Mouse (Mus musculus) urinary bladder, postnatal 4 days (tissue): Measurements from ENCODE around the gene Rhbdf1.
A peak's percentile ranks its signal among the peaks of the same experiment; 100 is the strongest.

ENCODE experiments used
- DNase-seq, 2 experiments: peaks; one replicate each; pipeline ENCODE4 v3.0.0; 2021 to 2022; ENCODE audit warnings: low spot score in 2 of 2

The Rhbdf1 gene

GRCm38 (mm10) chr11:32238093-32238860, 16.2 kb upstream of the Rhbdf1 start:
- peak in 1 of 2 experiments; percentile 46 for DNase-seq

GRCm38 (mm10) chr11:32237411-32237795, 15.3 kb upstream of the Rhbdf1 start:
- no peak for DNase-seq

GRCm38 (mm10) chr11:32236712-32237410, 14.8 kb upstream of the Rhbdf1 start:
- no peak for DNase-seq

- DNase-seq, result no peak
Measured at GRCm38 (mm10) chr11:32236132-32236531, 14.0 kb upstream of the Rhbdf1 start.

GRCm38 (mm10) chr11:32235646-32236045, 13.5 kb upstream of the Rhbdf1 start:
- peak; percentile 79 to 81 for DNase-seq

GRCm38 (mm10) chr11:32234816-32235485, 12.9 kb upstream of the Rhbdf1 start:
- no peak for DNase-seq

- DNase-seq, result no peak
Measured at GRCm38 (mm10) chr11:32233895-32234294, 11.8 kb upstream of the Rhbdf1 start.

GRCm38 (mm10) chr11:32232848-32233247, 10.7 kb upstream of the Rhbdf1 start:
- peak in 1 of 2 experiments; percentile 56 for DNase-seq

GRCm38 (mm10) chr11:32231125-32231524, 9.0 kb upstream of the Rhbdf1 start:
- no peak for DNase-seq

- DNase-seq, result no peak
Measured at GRCm38 (mm10) chr11:32230220-32230619, 8.1 kb upstream of the Rhbdf1 start.

- no peak for DNase-seq
Measured at GRCm38 (mm10) chr11:32228292-32228845, 6.3 kb upstream of the Rhbdf1 start.

- DNase-seq, result no peak
Measured at GRCm38 (mm10) chr11:32227555-32227954, 5.5 kb upstream of the Rhbdf1 start.

- DNase-seq, result no peak
Measured at GRCm38 (mm10) chr11:32227041-32227440, 4.9 kb upstream of the Rhbdf1 start.

GRCm38 (mm10) chr11:32226124-32226871, 4.2 kb upstream of the Rhbdf1 start, which contains the start of gene Mpg:
Gene Mpg (plus strand): TSS chr11:32226505.
- DNase-seq, result peak; percentile 85 to 86

- DNase-seq, result peak in 1 of 2 experiments; percentile 48
Measured at GRCm38 (mm10) chr11:32225222-32226104, 3.4 kb upstream of the Rhbdf1 start.

- peak; percentile 80 to 87 for DNase-seq
Measured at GRCm38 (mm10) chr11:32224468-32225139, 2.5 kb upstream of the Rhbdf1 start.

- no peak for DNase-seq
Measured at GRCm38 (mm10) chr11:32223297-32223967, 1.3 kb upstream of the Rhbdf1 start.

GRCm38 (mm10) chr11:32222570-32223194, 582 bp upstream of the Rhbdf1 start:
- DNase-seq, result no peak
